Mouse (Mus musculus) heart, embryonic 16.5 days (tissue): ENCODE measurements around the gene Krtap5-5. TPM values are rescaled to one million over a fixed set of nuclear protein-coding genes. Genes with fewer than 3 reads are reported as not detected.
"Not testable (repeated sequence)": the region's sequence is repeated elsewhere in the genome, so short reads cannot be mapped to it uniquely, and the experiment has no call there.

Experiments used
- ATAC-seq: fragments of 200-750 bp; cut with Nextera tagmentation; replicated peaks from 2 replicates; pipeline ENCODE4 v1.8.0; 2017; ENCODE audit warnings: moderate number of reproducible peaks; ENCODE audit not compliant: insufficient read depth, low FRiP score; ENCODE audit errors: extremely low read depth
- H3K27ac ChIP-seq: fragments of 300-500 bp; sonication (generic); 2 replicates; pipeline ENCODE4 v1.5.1; 2014; ENCODE audit warnings: mild to moderate bottlenecking, low read length, control low read depth, moderate library complexity
- H3K27me3 ChIP-seq: fragments of 300-500 bp; sonication (generic); 2 replicates; pipeline ENCODE4 v1.6.1; 2014; ENCODE audit warnings: low read length, mixed read lengths; ENCODE audit not compliant: control insufficient read depth, insufficient read depth
- H3K36me3 ChIP-seq: fragments of 300-500 bp; sonication (generic); 2 replicates; pipeline ENCODE4 v1.6.1; 2014; ENCODE audit not compliant: control insufficient read depth, insufficient read depth
- H3K4me1 ChIP-seq: fragments of 300-500 bp; sonication (generic); 2 replicates; pipeline ENCODE4 v1.6.1; 2014; ENCODE audit warnings: low read length, mixed read lengths; ENCODE audit not compliant: control insufficient read depth, insufficient read depth
- H3K4me2 ChIP-seq: fragments of 300-500 bp; sonication (generic); 2 replicates; pipeline ENCODE4 v1.6.1; 2014; ENCODE audit warnings: low read depth, mild to moderate bottlenecking, control low read depth, low read length
- H3K4me3 ChIP-seq: fragments of 300-500 bp; sonication (generic); 2 replicates; pipeline ENCODE4 v1.5.1; 2014; ENCODE audit warnings: mild to moderate bottlenecking, control low read depth, low read length
- H3K9ac ChIP-seq: fragments of 300-500 bp; sonication (generic); 2 replicates; pipeline ENCODE4 v1.6.1; 2014; ENCODE audit warnings: low read length, control low read depth
- H3K9me3 ChIP-seq: fragments of 300-500 bp; sonication (generic); replicated peaks from 2 replicates; pipeline ENCODE4 v1.6.1; 2016; ENCODE audit warnings: low read length; ENCODE audit not compliant: control insufficient read depth
- WGBS: fragments of 180-500 bp; shearing (Covaris S2); extraction: QIAGEN DNeasy Blood & Tissue Kit; methylation state at CpG from one replicate; pipeline ENCODE4 v1.1.7; 2014; 5-methylcytosine and 5-hydroxymethylcytosine counted together
- polyA plus RNA-seq: library from polyadenylated mRNA; unstranded; fragments of >200 nt; fragmentation: Nextera tagmentation; extraction: Ambion mirVana; gene quantifications from 2 replicates; pipeline ENCODE4 v1.2.1, GENCODE M21; 2015

The Krtap5-5 gene
- not detected in 2 replicates for polyA plus RNA-seq

- not testable (repeated sequence) for H3K36me3 ChIP-seq, H3K27ac ChIP-seq, H3K4me3 ChIP-seq, H3K4me2 ChIP-seq, H3K9me3 ChIP-seq, H3K9ac ChIP-seq, ATAC-seq, H3K27me3 ChIP-seq, H3K4me1 ChIP-seq
- WGBS, result 39% methylated on average over 3 of the region's 3 CpGs
Measured at GRCm38 (mm10) chr7:142229871-142230270, at the start of gene Krtap5-5. Krtap5-5 (minus strand) TSS chr7:142229971.

- not testable (repeated sequence) for H3K4me3 ChIP-seq, H3K9me3 ChIP-seq, H3K9ac ChIP-seq, H3K4me2 ChIP-seq, ATAC-seq, H3K27ac ChIP-seq, H3K36me3 ChIP-seq, H3K27me3 ChIP-seq
- H3K4me1 ChIP-seq, result peaks cover 10% of the 10 kb centered on the region; the same call in 1 of the 2 replicates
- WGBS, result 76% methylated on average over 1 of the region's 1 CpGs
Measured at GRCm38 (mm10) chr7:142279291-142279690, 49.5 kb upstream of the Krtap5-5 start.

- H3K9me3 ChIP-seq, H3K4me3 ChIP-seq: not testable (repeated sequence)
- WGBS, result 0% methylated on average over 3 of the region's 3 CpGs
Measured at GRCm38 (mm10) chr7:142278183-142278582, 48.4 kb upstream of the Krtap5-5 start.

GRCm38 (mm10) chr7:142274263-142274662 is 44.5 kb upstream of the Krtap5-5 start, which contains the start of gene Gm4559:
Gm4559 (minus strand) TSS chr7:142274363.
- H3K4me1 ChIP-seq, H3K27ac ChIP-seq, H3K4me3 ChIP-seq, H3K9me3 ChIP-seq, H3K9ac ChIP-seq, H3K4me2 ChIP-seq, ATAC-seq, H3K27me3 ChIP-seq, H3K36me3 ChIP-seq: not testable (repeated sequence)

More at GRCm38 (mm10) chr7:142278183-142278582, 48.4 kb upstream of the Krtap5-5 start:
- not testable (repeated sequence) for H3K9ac ChIP-seq, H3K4me1 ChIP-seq, H3K27me3 ChIP-seq, H3K4me2 ChIP-seq, ATAC-seq, H3K36me3 ChIP-seq, H3K27ac ChIP-seq

GRCm38 (mm10) chr7:142258254-142258653 is 28.5 kb upstream of the Krtap5-5 start, which contains the start of gene Gm2431:
Gm2431 (minus strand) TSS chr7:142258354.
- not testable (repeated sequence) for H3K4me3 ChIP-seq, H3K27me3 ChIP-seq, H3K36me3 ChIP-seq, H3K9ac ChIP-seq, H3K4me2 ChIP-seq, H3K4me1 ChIP-seq, H3K9me3 ChIP-seq, ATAC-seq, H3K27ac ChIP-seq
- 40% methylated on average over 1 of the region's 1 CpGs for WGBS

- ATAC-seq, result no peak
- Histone ChIP-seq H3K36me3 (no peaks in the 10 kb centered on the region), H3K4me1 (no peaks in the 10 kb centered on the region), H3K9ac (no peak overlapping the region), H3K9me3 (no peaks in the 10 kb centered on the region), H3K4me3 (no peak overlapping the region), H3K4me2 (no peak overlapping the region), H3K27ac (no peak overlapping the region), H3K27me3 (0 out of 2 replicates have a peak, but pooled peaks cover 2% of the 10 kb centered on the region)
- WGBS, result 0% methylated on average over 2 of the region's 2 CpGs
Measured at GRCm38 (mm10) chr7:142255517-142255916, 25.7 kb upstream of the Krtap5-5 start.

- ATAC-seq, result no peak
- 2% methylated on average over 1 of the region's 1 CpGs for WGBS
- Histone ChIP-seq H3K36me3 (no peaks in the 10 kb centered on the region), H3K4me3 (no peak overlapping the region), H3K27me3 (0 out of 2 replicates have a peak, but pooled peaks cover 2% of the 10 kb centered on the region), H3K9me3 (no peaks in the 10 kb centered on the region), H3K4me2 (no peak overlapping the region), H3K27ac (no peak overlapping the region), H3K4me1 (no peaks in the 10 kb centered on the region), H3K9ac (no peak overlapping the region)
Measured at GRCm38 (mm10) chr7:142249824-142250223, 20.1 kb upstream of the Krtap5-5 start.

- Histone ChIP-seq H3K9ac (no peak within 1 kb of the TSS), H3K4me2 (no peak within 1 kb of the TSS), H3K27me3 (0 out of 2 replicates have a peak, but pooled peaks cover 2% of the 10 kb centered on the region), H3K36me3 (no peaks in the 10 kb centered on the region), H3K27ac (no peak within 1 kb of the TSS), H3K4me3 (no peak within 1 kb of the TSS), H3K9me3 (peaks cover 2% of the 10 kb centered on the region; the same call in 1 of the 2 replicates), H3K4me1 (no peaks in the 10 kb centered on the region)
- no peak for ATAC-seq
- 28% methylated on average over 2 of the region's 2 CpGs for WGBS
Measured at GRCm38 (mm10) chr7:142240978-142241377, 11.2 kb upstream of the Krtap5-5 start, which contains the start of gene Gm40460. Gm40460 (minus strand) TSS chr7:142241078.

GRCm38 (mm10) chr7:142231540-142231939 is 1.8 kb upstream of the Krtap5-5 start:
- WGBS, result 11% methylated on average over 1 of the region's 1 CpGs
- Histone ChIP-seq H3K4me2 (no peak overlapping the region), H3K9ac (no peak overlapping the region), H3K4me3 (no peak overlapping the region), H3K9me3 (peaks cover 6% of the 10 kb centered on the region), H3K4me1 (no peaks in the 10 kb centered on the region), H3K27me3 (no peaks in the 10 kb centered on the region), H3K27ac (no peak overlapping the region), H3K36me3 (no peaks in the 10 kb centered on the region)
- no peak for ATAC-seq
